Mouse (Mus musculus): ENCODE measurements at regions not wholly inside any gene's neighbourhood (a gene's known extent, or its start where the extent isn't known, plus 50 kb on each side); places are given as distances from the start of the nearest gene placed in this dataset.

DNA sequence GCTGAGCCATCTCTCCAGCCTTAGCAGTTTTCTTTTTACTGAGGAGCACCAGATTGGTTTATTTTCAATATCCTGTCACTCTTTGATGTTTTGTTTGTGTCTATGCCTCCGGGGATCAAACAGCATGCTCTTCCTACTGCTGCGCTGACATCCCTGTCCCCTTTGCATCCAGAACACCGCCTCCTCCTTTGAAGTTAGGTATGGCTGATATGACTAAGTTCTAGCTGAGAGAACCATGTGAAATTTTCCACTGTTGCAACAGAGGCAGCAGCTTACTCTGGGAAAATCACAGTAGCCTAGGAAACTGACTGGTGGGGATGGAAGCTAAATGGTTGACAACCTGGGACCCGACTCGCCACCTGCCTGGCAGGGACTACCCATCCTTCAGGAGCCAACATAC, 76.1 kb upstream of the Acsl1 start:
- no peak overlapping the region for H3K4me3 ChIP-seq
- peak; percentile 33 for TF ChIP-seq CTCF (conservative IDR thresholded peaks at IDR 0.05)
- DNase-seq (ENCODE audit: low spot score in 2 of 2) = no peak
- H3K27ac ChIP-seq = peak overlapping the region; percentile 18; the same call in 1 of the 2 replicates

DNA sequence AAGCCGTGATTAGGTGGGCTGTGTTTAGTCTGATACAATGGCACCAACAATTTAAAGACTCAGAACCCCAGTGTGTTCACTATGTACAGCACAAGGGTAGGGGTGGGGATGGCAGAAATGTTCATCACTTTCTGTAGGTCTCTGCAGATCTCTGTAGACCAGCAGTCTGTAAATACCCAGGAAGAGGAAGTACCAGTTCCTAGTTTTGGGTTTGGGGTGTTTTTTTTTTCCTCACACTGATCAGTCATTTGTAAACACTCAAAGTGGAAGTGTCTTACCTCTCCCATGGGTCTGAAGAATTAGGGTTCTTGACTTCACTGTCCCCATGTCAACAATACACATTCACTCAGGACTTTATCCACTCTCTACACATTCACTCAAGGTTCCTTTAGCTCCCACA, 75.5 kb upstream of the Acsl1 start:
- TF ChIP-seq CTCF (conservative IDR thresholded peaks at IDR 0.05) = no peak
- no peak overlapping the region for H3K4me3 ChIP-seq
- DNase-seq (ENCODE audit: low spot score in 2 of 2) = no peak
- H3K27ac ChIP-seq = 0 out of 2 replicates have a peak overlapping the region, but pooled peaks have one; percentile 16

GRCm38 (mm10) chr8:46397081-46397480, 73.8 kb upstream of the Acsl1 start:
- no peak for DNase-seq (ENCODE audit: low spot score in 2 of 2)
- H3K27ac ChIP-seq = no peak overlapping the region
- no peak for TF ChIP-seq CTCF (conservative IDR thresholded peaks at IDR 0.05)
- H3K4me3 ChIP-seq = no peak overlapping the region

GRCm38 (mm10) chr8:46397777-46398176, 73.1 kb upstream of the Acsl1 start:
- DNase-seq (ENCODE audit: low spot score in 2 of 2) = no peak
- Histone ChIP-seq H3K27ac (no peak overlapping the region), H3K4me3 (no peak overlapping the region)
- TF ChIP-seq CTCF (conservative IDR thresholded peaks at IDR 0.05) = no peak

DNA sequence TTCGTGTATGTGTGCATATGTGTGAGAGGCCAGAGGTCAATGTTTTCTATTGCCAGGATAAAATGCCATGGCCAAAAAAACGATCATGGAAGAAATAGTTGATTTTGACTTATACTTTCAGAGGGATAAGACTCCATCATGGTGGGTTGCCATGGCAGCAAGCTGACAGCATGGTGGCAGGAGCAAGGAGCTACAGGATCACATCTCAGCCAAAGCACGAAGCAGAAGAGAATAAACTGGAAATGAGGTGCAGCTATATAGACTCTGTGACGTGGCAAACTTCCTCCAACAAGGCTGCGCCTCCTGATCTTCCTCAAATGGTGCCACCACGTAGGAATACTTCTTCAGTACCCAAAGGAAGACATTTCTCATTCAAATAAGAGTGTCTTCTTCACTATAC, 70.2 kb upstream of the Acsl1 start:
- Histone ChIP-seq H3K27ac (no peak overlapping the region), H3K4me3 (no peak overlapping the region)
- no peak for TF ChIP-seq CTCF (conservative IDR thresholded peaks at IDR 0.05)
- no peak for DNase-seq (ENCODE audit: low spot score in 2 of 2)

GRCm38 (mm10) chr8:46403877-46404560, 66.8 kb upstream of the Acsl1 start:
- DNase-seq (ENCODE audit: low spot score in 2 of 2) = no peak
- no peak overlapping the region for H3K4me3 ChIP-seq
- TF ChIP-seq CTCF (conservative IDR thresholded peaks at IDR 0.05) = no peak
- no peak overlapping the region for H3K27ac ChIP-seq

DNA sequence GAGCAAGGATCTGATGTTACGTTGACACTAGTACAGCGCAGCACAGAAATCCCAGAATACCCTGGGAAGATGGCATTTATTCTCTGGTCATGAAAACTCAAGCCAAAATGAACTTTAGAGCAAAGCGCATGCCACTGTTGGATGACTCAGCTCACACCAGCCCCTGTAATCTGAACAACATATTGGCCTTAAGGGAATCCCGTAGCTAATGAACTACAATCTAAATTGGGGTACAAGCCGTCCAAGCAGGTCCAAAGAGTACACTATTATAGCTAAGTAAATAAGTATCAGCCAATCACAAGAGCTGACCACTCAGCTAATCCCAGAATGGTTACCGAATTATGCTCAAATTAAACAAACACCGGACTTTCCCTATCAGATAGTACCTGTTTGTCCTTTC, 62.0 kb upstream of the Acsl1 start:
- no peak for DNase-seq (ENCODE audit: low spot score in 2 of 2)
- no peak overlapping the region for H3K27ac ChIP-seq
- no peak for TF ChIP-seq CTCF (conservative IDR thresholded peaks at IDR 0.05)
- H3K4me3 ChIP-seq = no peak overlapping the region

DNA sequence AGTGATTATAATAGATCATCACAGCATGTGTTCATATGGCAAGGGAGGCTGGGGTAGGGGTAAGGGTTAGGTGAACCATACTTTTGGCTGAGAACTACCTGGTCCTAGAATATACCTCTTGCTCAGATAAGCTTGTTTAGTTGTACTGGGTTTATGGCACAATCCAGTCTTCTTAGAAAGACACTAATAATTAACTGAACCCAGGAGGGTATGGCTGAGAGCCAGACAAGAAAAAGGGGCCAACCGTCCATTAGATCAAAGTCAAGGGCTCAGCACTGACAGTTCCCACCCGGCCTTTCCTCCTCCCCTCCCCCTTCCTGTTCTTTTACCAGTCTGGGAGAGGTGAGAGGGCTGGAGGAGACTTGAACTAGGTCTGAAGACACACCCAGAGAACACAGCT, 61.5 kb upstream of the Acsl1 start:
- H3K4me3 ChIP-seq = no peak overlapping the region
- H3K27ac ChIP-seq = no peak overlapping the region
- no peak for DNase-seq (ENCODE audit: low spot score in 2 of 2)
- no peak for TF ChIP-seq CTCF (conservative IDR thresholded peaks at IDR 0.05)

DNA sequence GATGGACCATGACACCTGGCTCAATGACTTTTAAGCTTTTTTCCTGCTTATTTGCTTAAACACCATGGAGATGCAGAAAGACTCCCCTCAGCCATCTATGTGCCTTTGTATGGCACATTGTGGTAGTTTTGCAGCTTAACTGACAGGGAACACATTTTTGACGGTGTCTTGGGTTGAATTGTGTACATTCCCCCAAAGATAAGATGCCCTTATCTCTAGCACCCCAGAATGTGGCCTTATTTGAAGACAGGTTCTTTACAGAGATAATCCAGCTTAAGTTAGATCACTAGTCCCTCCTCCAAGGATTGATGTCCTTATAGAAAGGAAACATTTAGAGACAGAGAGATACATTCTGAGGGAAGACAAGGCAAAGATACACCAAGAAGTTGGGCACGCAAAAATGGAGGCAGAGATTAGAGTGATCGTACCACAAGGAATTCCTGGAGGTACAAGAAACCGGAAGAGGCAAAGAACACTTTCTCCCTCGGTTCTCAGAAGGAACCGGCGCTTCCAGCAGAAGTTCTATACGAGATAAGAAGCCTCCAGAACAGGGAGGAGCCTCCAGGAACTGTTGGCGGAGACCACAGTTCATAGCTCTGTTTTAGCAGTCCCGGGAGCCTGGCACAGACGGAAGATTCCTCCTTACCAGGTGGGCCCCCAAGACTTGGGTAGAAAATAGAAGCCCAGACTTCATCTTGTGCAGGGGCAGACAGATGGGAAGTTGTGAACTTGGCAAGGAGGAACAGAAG, 58.8 kb upstream of the Acsl1 start:
- TF ChIP-seq CTCF (conservative IDR thresholded peaks at IDR 0.05) = no peak
- H3K27ac ChIP-seq = no peak overlapping the region
- H3K4me3 ChIP-seq = no peak overlapping the region
- no peak for DNase-seq (ENCODE audit: low spot score in 2 of 2)

DNA sequence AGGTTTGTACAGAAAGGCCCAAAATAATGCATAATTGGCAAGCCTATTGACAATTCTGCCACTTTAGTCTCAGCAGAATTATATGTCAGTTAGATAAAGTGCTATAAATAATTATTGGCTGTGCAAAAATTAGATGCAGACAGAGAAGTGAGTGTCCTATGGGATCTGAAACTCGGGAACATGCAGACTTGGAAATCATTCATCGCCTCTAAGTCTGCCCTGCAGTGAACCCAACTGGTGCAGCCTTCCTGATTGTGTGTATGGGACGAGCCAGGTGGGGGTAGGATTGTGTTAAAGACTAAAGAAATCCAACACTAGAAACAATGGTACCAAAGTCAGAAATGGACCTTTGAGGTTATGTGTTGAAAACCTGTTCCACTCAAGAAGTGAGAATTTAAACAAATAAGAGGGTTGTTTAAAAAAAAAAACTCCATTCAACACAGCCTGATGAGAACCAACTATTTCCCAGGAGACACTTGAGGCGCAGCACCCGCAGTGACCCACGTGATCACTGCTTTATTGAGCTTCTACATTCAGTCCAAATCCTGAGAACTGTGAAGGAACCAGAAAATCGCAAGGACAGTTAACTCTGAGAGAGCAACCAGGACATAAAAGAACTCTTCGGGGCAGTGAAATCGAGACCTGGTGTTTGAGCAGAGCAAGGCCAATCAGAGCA, 57.4 kb upstream of the Acsl1 start:
- Histone ChIP-seq H3K4me3 (no peak overlapping the region), H3K27ac (no peak overlapping the region)
- no peak for DNase-seq (ENCODE audit: low spot score in 2 of 2)
- no peak for TF ChIP-seq CTCF (conservative IDR thresholded peaks at IDR 0.05)

- no peak for TF ChIP-seq CTCF (conservative IDR thresholded peaks at IDR 0.05)
- DNase-seq (ENCODE audit: low spot score in 2 of 2) = no peak
- Histone ChIP-seq H3K4me3 (no peak overlapping the region), H3K27ac (no peak overlapping the region)
Observed at GRCm38 (mm10) chr8:46414874-46415273, 56.0 kb upstream of the Acsl1 start.

GRCm38 (mm10) chr8:46419402-46419801, 51.4 kb upstream of the Acsl1 start:
- TF ChIP-seq CTCF (conservative IDR thresholded peaks at IDR 0.05) = no peak
- Histone ChIP-seq H3K27ac (no peak overlapping the region), H3K4me3 (no peak overlapping the region)
- no peak for DNase-seq (ENCODE audit: low spot score in 2 of 2)

DNA sequence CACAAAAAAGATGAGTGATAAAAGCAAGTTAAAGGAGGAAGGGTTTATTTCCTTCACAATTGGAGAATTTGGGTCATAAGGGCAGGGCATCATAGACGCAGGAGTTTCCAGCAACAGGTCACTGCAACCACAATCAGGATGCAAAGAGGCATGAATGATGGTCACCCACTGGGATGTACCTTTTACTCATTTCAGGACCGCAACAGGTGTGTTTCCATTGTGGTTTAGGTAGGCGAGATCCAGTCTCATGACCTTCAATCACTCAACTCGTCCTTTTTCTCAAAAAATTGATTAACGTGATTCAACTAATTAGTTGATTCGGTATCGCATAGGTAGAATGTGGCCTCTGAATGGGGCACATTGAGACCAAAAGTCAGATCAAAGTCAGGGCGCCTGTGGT, 50.4 kb upstream of the Acsl1 start:
- Histone ChIP-seq H3K27ac (no peak overlapping the region), H3K4me3 (no peak overlapping the region)
- no peak for DNase-seq (ENCODE audit: low spot score in 2 of 2)
- no peak for TF ChIP-seq CTCF (conservative IDR thresholded peaks at IDR 0.05)
